Mouse (Mus musculus) heart, embryonic 15.5 days (tissue): ENCODE measurements at regions not wholly inside any gene's neighbourhood (a gene's known extent, or its start where the extent isn't known, plus 50 kb on each side); places are given as distances from the start of the nearest gene placed in this dataset.

Experiments used
- ATAC-seq: fragments of 200-750 bp; cut with Nextera tagmentation; replicated peaks from 2 replicates; pipeline ENCODE4 v1.8.0; 2017; ENCODE audit warnings: low read depth, moderate TSS enrichment; ENCODE audit not compliant: insufficient number of reproducible peaks, insufficient read depth, low FRiP score
- H3K27ac ChIP-seq: fragments of 300-500 bp; sonication (generic); 2 replicates; pipeline ENCODE4 v1.5.1; 2015; ENCODE audit warnings: mild to moderate bottlenecking, inconsistent platforms
- H3K27me3 ChIP-seq: fragments of 300-500 bp; sonication (generic); 2 replicates; pipeline ENCODE4 v1.6.1; 2015; ENCODE audit warnings: inconsistent platforms
- H3K36me3 ChIP-seq: fragments of 300-500 bp; sonication (generic); 2 replicates; pipeline ENCODE4 v1.6.1; 2015; ENCODE audit warnings: mild to moderate bottlenecking, inconsistent platforms
- H3K4me1 ChIP-seq: fragments of 300-500 bp; sonication (generic); replicated peaks from 2 replicates; pipeline ENCODE4 v1.6.1; 2015; ENCODE audit warnings: inconsistent platforms
- H3K4me2 ChIP-seq: fragments of 300-500 bp; sonication (generic); 2 replicates; pipeline ENCODE4 v1.6.1; 2015; ENCODE audit warnings: inconsistent platforms, mild to moderate bottlenecking, moderate library complexity
- H3K4me3 ChIP-seq: fragments of 300-500 bp; sonication (generic); 2 replicates; pipeline ENCODE4 v1.5.1; 2015; ENCODE audit warnings: mild to moderate bottlenecking, inconsistent platforms
- H3K9ac ChIP-seq: fragments of 300-500 bp; sonication (generic); 2 replicates; pipeline ENCODE4 v1.6.1; 2015; ENCODE audit warnings: mild to moderate bottlenecking, inconsistent platforms
- H3K9me3 ChIP-seq: fragments of 300-500 bp; sonication (generic); replicated peaks from 2 replicates; pipeline ENCODE4 v1.6.1; 2016; ENCODE audit warnings: inconsistent platforms
- WGBS: fragments of 180-500 bp; shearing (Covaris S2); methylation state at CpG from one replicate; pipeline ENCODE4 v1.1.7; 2015; ENCODE audit warnings: mixed read lengths; 5-methylcytosine and 5-hydroxymethylcytosine counted together

GRCm38 (mm10) chr14:25292557-25292956, 166.4 kb upstream of the Zmiz1 start:
- Histone ChIP-seq H3K4me3 (no peak overlapping the region), H3K9ac (no peak overlapping the region), H3K9me3 (no peaks in the 10 kb centered on the region), H3K4me2 (no peak overlapping the region), H3K4me1 (0 out of 2 replicates have a peak, but pooled peaks cover 2% of the 10 kb centered on the region), H3K36me3 (no peaks in the 10 kb centered on the region), H3K27ac (no peak overlapping the region), H3K27me3 (no peaks in the 10 kb centered on the region)
- ATAC-seq, result no peak
- WGBS, result 48% methylated on average over 1 of the region's 1 CpGs

GRCm38 (mm10) chr14:25294226-25294625, 164.8 kb upstream of the Zmiz1 start:
- 80% methylated on average over 4 of the region's 4 CpGs for WGBS
- Histone ChIP-seq H3K27ac (no peak overlapping the region), H3K9me3 (no peaks in the 10 kb centered on the region), H3K27me3 (no peaks in the 10 kb centered on the region), H3K4me1 (0 out of 2 replicates have a peak, but pooled peaks cover 2% of the 10 kb centered on the region), H3K4me2 (no peak overlapping the region), H3K9ac (no peak overlapping the region), H3K4me3 (no peak overlapping the region), H3K36me3 (no peaks in the 10 kb centered on the region)
- no peak for ATAC-seq

GRCm38 (mm10) chr14:25295688-25296350, 163.2 kb upstream of the Zmiz1 start:
- Histone ChIP-seq H3K27ac (no peak overlapping the region), H3K9me3 (no peaks in the 10 kb centered on the region), H3K36me3 (no peaks in the 10 kb centered on the region), H3K9ac (no peak overlapping the region), H3K4me3 (no peak overlapping the region), H3K4me1 (0 out of 2 replicates have a peak, but pooled peaks cover 2% of the 10 kb centered on the region), H3K27me3 (no peaks in the 10 kb centered on the region), H3K4me2 (no peak overlapping the region)
- whole genome bisulfite sequencing, result 60% methylated on average over 5 of the region's 5 CpGs
- ATAC-seq, result no peak

GRCm38 (mm10) chr14:25299673-25300190, 159.3 kb upstream of the Zmiz1 start:
- 70% methylated on average over 3 of the region's 3 CpGs for WGBS
- Histone ChIP-seq H3K9ac (no peak overlapping the region), H3K4me1 (peaks cover 12% of the 10 kb centered on the region), H3K4me2 (no peak overlapping the region), H3K27ac (no peak overlapping the region), H3K36me3 (no peaks in the 10 kb centered on the region), H3K9me3 (no peaks in the 10 kb centered on the region), H3K27me3 (no peaks in the 10 kb centered on the region), H3K4me3 (no peak overlapping the region)
- no peak for ATAC-seq

- WGBS, result 59% methylated on average over 9 of the region's 9 CpGs
These were observed 157.5 kb upstream of the Zmiz1 start for GRCm38 (mm10) chr14:25301336-25302031.

GRCm38 (mm10) chr14:25304391-25304851, 154.6 kb upstream of the Zmiz1 start:
- peak; percentile 60; the same call in 1 of the 2 replicates for ATAC-seq
- Histone ChIP-seq H3K27ac (peak overlapping the region; percentile 70), H3K36me3 (no peaks in the 10 kb centered on the region), H3K9ac (no peak overlapping the region), H3K27me3 (no peaks in the 10 kb centered on the region), H3K4me3 (no peak overlapping the region), H3K9me3 (no peaks in the 10 kb centered on the region), H3K4me1 (peaks cover 38% of the 10 kb centered on the region), H3K4me2 (no peak overlapping the region)
- WGBS, result 12% methylated on average over 9 of the region's 9 CpGs

More at GRCm38 (mm10) chr14:25301336-25302031, 157.5 kb upstream of the Zmiz1 start:
- H3K4me1 ChIP-seq, result peaks cover 16% of the 10 kb centered on the region
- no peaks in the 10 kb centered on the region for H3K36me3 ChIP-seq
- H3K27ac ChIP-seq, result no peak overlapping the region
- no peak overlapping the region for H3K4me2 ChIP-seq
- no peaks in the 10 kb centered on the region for H3K27me3 ChIP-seq
- H3K9ac ChIP-seq, result no peak overlapping the region
- H3K9me3 ChIP-seq, result no peaks in the 10 kb centered on the region
- ATAC-seq, result no peak
- H3K4me3 ChIP-seq, result no peak overlapping the region

- H3K4me2 ChIP-seq, result no peak overlapping the region
- H3K9me3 ChIP-seq, result no peaks in the 10 kb centered on the region
- no peak overlapping the region for H3K4me3 ChIP-seq
- no peak for ATAC-seq
- 62% methylated on average over 7 of the region's 7 CpGs for WGBS
- H3K36me3 ChIP-seq, result no peaks in the 10 kb centered on the region
- no peaks in the 10 kb centered on the region for H3K27me3 ChIP-seq
- peaks cover 52% of the 10 kb centered on the region for H3K4me1 ChIP-seq
- H3K27ac ChIP-seq, result no peak overlapping the region
- H3K9ac ChIP-seq, result no peak overlapping the region
These were observed 152.8 kb upstream of the Zmiz1 start for GRCm38 (mm10) chr14:25306166-25306565.

- Histone ChIP-seq H3K4me3 (no peak overlapping the region), H3K9ac (no peak overlapping the region), H3K4me1 (peaks cover 62% of the 10 kb centered on the region), H3K27ac (no peak overlapping the region), H3K27me3 (no peaks in the 10 kb centered on the region), H3K36me3 (no peaks in the 10 kb centered on the region), H3K4me2 (no peak overlapping the region), H3K9me3 (no peaks in the 10 kb centered on the region)
- ATAC-seq, result no peak
- WGBS, result 76% methylated on average over 3 of the region's 3 CpGs
These were observed 151.9 kb upstream of the Zmiz1 start for GRCm38 (mm10) chr14:25306961-25307654.

- Histone ChIP-seq H3K9ac (no peak overlapping the region), H3K4me3 (no peak overlapping the region), H3K9me3 (no peaks in the 10 kb centered on the region), H3K4me2 (no peak overlapping the region), H3K4me1 (peaks cover 68% of the 10 kb centered on the region), H3K27me3 (no peaks in the 10 kb centered on the region), H3K27ac (no peak overlapping the region), H3K36me3 (no peaks in the 10 kb centered on the region)
- ATAC-seq, result no peak
- 45% methylated on average over 3 of the region's 3 CpGs for WGBS
These were observed 150.9 kb upstream of the Zmiz1 start for GRCm38 (mm10) chr14:25308051-25308450.

GRCm38 (mm10) chr14:25310671-25311151, 148.3 kb upstream of the Zmiz1 start:
- no peak overlapping the region for H3K4me3 ChIP-seq
- H3K27ac ChIP-seq, result peak overlapping the region; percentile 96
- peaks cover 58% of the 10 kb centered on the region for H3K4me1 ChIP-seq
- no peaks in the 10 kb centered on the region for H3K9me3 ChIP-seq
- H3K9ac ChIP-seq, result 0 out of 2 replicates have a peak overlapping the region, but pooled peaks have one; percentile 19
- no peaks in the 10 kb centered on the region for H3K36me3 ChIP-seq
- peak; percentile 36; the same call in 1 of the 2 replicates for ATAC-seq
- WGBS, result 36% methylated on average over 4 of the region's 4 CpGs
- H3K27me3 ChIP-seq, result no peaks in the 10 kb centered on the region
- H3K4me2 ChIP-seq, result peak overlapping the region; percentile 37

GRCm38 (mm10) chr14:25311475-25311874, 147.5 kb upstream of the Zmiz1 start:
- Histone ChIP-seq H3K9ac (no peak overlapping the region), H3K4me1 (peaks cover 58% of the 10 kb centered on the region)
- peak; percentile 63 for ATAC-seq

More at GRCm38 (mm10) chr14:25311475-25311874, 147.5 kb upstream of the Zmiz1 start:
- H3K36me3 ChIP-seq, result no peaks in the 10 kb centered on the region
- H3K27me3 ChIP-seq, result no peaks in the 10 kb centered on the region
- H3K4me2 ChIP-seq, result peak overlapping the region; percentile 37
- WGBS, result 11% methylated on average over 3 of the region's 3 CpGs
- peak overlapping the region; percentile 96 for H3K27ac ChIP-seq
- H3K4me3 ChIP-seq, result no peak overlapping the region
- H3K9me3 ChIP-seq, result no peaks in the 10 kb centered on the region
